Mouse (Mus musculus): ENCODE results near the gene Plekha7. TPM values are rescaled to one million over a fixed set of nuclear protein-coding genes. Genes with fewer than 3 reads are reported as not detected.

Gene Plekha7
- total and polyA plus RNA-seq, 2 experiments from 2014 or later = 9.0 to 20.9 TPM

- no peak for TF ChIP-seq CTCF (IDR thresholded peaks at IDR 0.05)
- H3K9ac ChIP-seq (replicated peaks; ENCODE audit: low read length, poor library complexity, severe bottlenecking) = no peak overlapping the region
- H3K27me3 ChIP-seq (ENCODE audit: insufficient read depth, low read length) = no peaks in the 10 kb centered on the region
- no peaks in the 10 kb centered on the region for H3K9me3 ChIP-seq (ENCODE audit: low read length)
- H3K4me2 ChIP-seq (ENCODE audit: low read depth, low read length, poor library complexity, severe bottlenecking) = no peak overlapping the region
- H3K4me3 ChIP-seq (ENCODE audit: low read depth, low read length) = no peak overlapping the region
- H3K36me3 ChIP-seq (ENCODE audit: insufficient read depth, low read length) = 0 out of 2 replicates have a peak, but pooled peaks cover 4% of the 10 kb centered on the region
- ATAC-seq (ENCODE audit: low FRiP score) (no peak), DNase-seq (ENCODE audit: low spot score) (no peak)
- H3K4me1 ChIP-seq (ENCODE audit: insufficient read depth, low read length) = peaks cover 21% of the 10 kb centered on the region
- no peak overlapping the region for H3K27ac ChIP-seq (ENCODE audit: low read depth, low read length)
- 89% methylated on average over 1 of the region's 1 CpGs for WGBS
Measured at GRCm38 (mm10) chr7:116182451-116182850, 125.7 kb downstream of the Plekha7 start.

DNA sequence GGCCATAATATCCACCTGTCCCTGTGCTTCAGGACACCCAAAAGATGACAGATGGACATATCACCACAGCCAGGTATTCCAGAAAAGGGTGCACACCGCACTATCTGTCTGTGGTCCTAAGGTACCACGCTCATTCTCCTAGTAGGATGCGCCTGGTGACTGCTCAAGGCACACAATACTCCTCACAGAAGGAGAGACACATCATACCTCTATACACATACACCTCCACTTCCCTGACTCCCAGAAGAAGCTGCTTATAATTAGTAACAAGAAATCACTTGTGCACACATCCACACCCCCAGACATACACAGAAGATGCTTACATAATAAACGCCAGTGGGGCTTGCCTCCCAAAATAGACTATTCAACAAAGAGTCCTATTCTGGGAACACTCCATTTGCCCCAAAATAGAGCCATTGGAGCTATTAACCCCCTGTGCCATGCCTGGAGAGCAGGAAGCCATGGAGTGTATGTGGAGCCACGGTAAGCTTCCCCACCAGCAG is 126.7 kb downstream of the Plekha7 start:
- TF ChIP-seq CTCF (IDR thresholded peaks at IDR 0.05) = no peak
- no peak overlapping the region for H3K4me2 ChIP-seq (ENCODE audit: low read depth, low read length, poor library complexity, severe bottlenecking)
- no peaks in the 10 kb centered on the region for H3K9me3 ChIP-seq (ENCODE audit: low read length)
- WGBS = 92% methylated on average over 5 of the region's 5 CpGs
- H3K27ac ChIP-seq (ENCODE audit: low read depth, low read length) = no peak overlapping the region
- no peak overlapping the region for H3K4me3 ChIP-seq (ENCODE audit: low read depth, low read length)
- H3K36me3 ChIP-seq (ENCODE audit: insufficient read depth, low read length) = 0 out of 2 replicates have a peak, but pooled peaks cover 4% of the 10 kb centered on the region
- H3K27me3 ChIP-seq (ENCODE audit: insufficient read depth, low read length) = no peaks in the 10 kb centered on the region
- no peak for ATAC-seq (ENCODE audit: low FRiP score)
- H3K9ac ChIP-seq (replicated peaks; ENCODE audit: low read length, poor library complexity, severe bottlenecking) = no peak overlapping the region
- no peak for DNase-seq (ENCODE audit: low spot score)
- peaks cover 16% of the 10 kb centered on the region for H3K4me1 ChIP-seq (ENCODE audit: insufficient read depth, low read length)

- Histone ChIP-seq H3K27me3 (ENCODE audit: insufficient read depth, low read length) (no peaks in the 10 kb centered on the region), H3K4me2 (ENCODE audit: low read depth, low read length, poor library complexity, severe bottlenecking) (no peak overlapping the region), H3K4me1 (ENCODE audit: insufficient read depth, low read length) (no peaks in the 10 kb centered on the region), H3K9ac (replicated peaks; ENCODE audit: low read length, poor library complexity, severe bottlenecking) (no peak overlapping the region), H3K9me3 (ENCODE audit: low read length) (no peaks in the 10 kb centered on the region), H3K36me3 (ENCODE audit: insufficient read depth, low read length) (0 out of 2 replicates have a peak, but pooled peaks cover 4% of the 10 kb centered on the region), H3K27ac (ENCODE audit: low read depth, low read length) (no peak overlapping the region), H3K4me3 (ENCODE audit: low read depth, low read length) (no peak overlapping the region)
- TF ChIP-seq CTCF (IDR thresholded peaks at IDR 0.05) = no peak
- ATAC-seq (ENCODE audit: low FRiP score) (no peak), DNase-seq (ENCODE audit: low spot score) (no peak)
- 93% methylated on average over 3 of the region's 3 CpGs for WGBS
Measured at GRCm38 (mm10) chr7:116178916-116179315, 129.3 kb downstream of the Plekha7 start.

DNA sequence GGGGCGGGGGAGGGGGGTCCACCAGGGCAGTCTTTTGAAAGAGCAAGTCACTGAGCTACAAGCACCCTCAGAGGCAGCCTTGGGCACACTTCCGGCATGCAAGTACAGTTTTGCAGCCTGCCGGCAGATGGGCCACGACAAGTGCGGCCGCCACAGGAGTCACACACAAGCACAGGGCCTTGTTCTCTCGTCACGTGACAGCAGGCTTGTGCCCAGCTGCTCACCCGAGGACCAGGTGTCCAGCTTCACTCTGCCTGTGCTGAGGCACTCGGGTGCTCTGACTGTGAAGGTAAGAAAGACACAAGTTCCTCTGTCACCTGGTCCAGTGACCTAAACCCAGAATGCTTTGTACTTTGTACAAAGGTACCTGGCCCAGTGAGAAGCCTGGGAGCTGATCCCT is 135.4 kb downstream of the Plekha7 start:
- WGBS = 63% methylated on average over 10 of the region's 10 CpGs
- H3K4me1 ChIP-seq (ENCODE audit: insufficient read depth, low read length) = no peaks in the 10 kb centered on the region
- no peaks in the 10 kb centered on the region for H3K27me3 ChIP-seq (ENCODE audit: insufficient read depth, low read length)
- peaks cover 2% of the 10 kb centered on the region for H3K36me3 ChIP-seq (ENCODE audit: insufficient read depth, low read length)
- H3K4me3 ChIP-seq (ENCODE audit: low read depth, low read length) = no peak overlapping the region
- H3K27ac ChIP-seq (ENCODE audit: low read depth, low read length) = no peak overlapping the region
- DNase-seq (ENCODE audit: low spot score) = no peak
- H3K9ac ChIP-seq (replicated peaks; ENCODE audit: low read length, poor library complexity, severe bottlenecking) = no peak overlapping the region
- TF ChIP-seq CTCF (IDR thresholded peaks at IDR 0.05) = no peak
- H3K9me3 ChIP-seq (ENCODE audit: low read length) = no peaks in the 10 kb centered on the region
- no peak for ATAC-seq (ENCODE audit: low FRiP score)
- no peak overlapping the region for H3K4me2 ChIP-seq (ENCODE audit: low read depth, low read length, poor library complexity, severe bottlenecking)

- Histone ChIP-seq H3K9ac (replicated peaks; ENCODE audit: low read length, poor library complexity, severe bottlenecking) (no peak overlapping the region), H3K27me3 (ENCODE audit: insufficient read depth, low read length) (no peaks in the 10 kb centered on the region), H3K9me3 (ENCODE audit: low read length) (no peaks in the 10 kb centered on the region), H3K36me3 (ENCODE audit: insufficient read depth, low read length) (peaks cover 2% of the 10 kb centered on the region), H3K4me2 (ENCODE audit: low read depth, low read length, poor library complexity, severe bottlenecking) (no peak overlapping the region), H3K4me1 (ENCODE audit: insufficient read depth, low read length) (no peaks in the 10 kb centered on the region), H3K27ac (ENCODE audit: low read depth, low read length) (no peak overlapping the region), H3K4me3 (ENCODE audit: low read depth, low read length) (no peak overlapping the region)
- DNase-seq (ENCODE audit: low spot score) (no peak), ATAC-seq (ENCODE audit: low FRiP score) (no peak)
- 96% methylated on average over 4 of the region's 4 CpGs for WGBS
- no peak for TF ChIP-seq CTCF (IDR thresholded peaks at IDR 0.05)
Measured at GRCm38 (mm10) chr7:116169426-116169825, 138.8 kb downstream of the Plekha7 start.

DNA sequence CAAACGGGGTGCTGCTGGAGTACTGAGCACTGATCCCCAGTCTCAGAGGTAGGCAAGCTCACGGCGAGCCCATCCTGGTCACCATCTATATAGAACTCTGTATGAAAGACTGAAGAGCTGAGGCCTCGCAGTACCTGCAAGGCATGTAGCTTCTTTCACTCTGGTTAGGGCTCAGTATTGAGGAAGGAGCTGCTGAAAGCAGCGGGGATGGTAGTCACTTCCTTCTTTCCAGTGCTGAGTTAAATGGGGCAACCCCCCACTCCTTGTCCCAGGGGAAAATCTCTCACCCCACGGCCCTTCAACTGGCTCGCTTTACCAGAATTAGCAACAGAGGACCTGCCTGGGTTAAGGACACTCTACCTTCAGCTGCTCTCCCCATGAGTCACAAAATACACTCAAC is 140.0 kb downstream of the Plekha7 start:
- no peak overlapping the region for H3K27ac ChIP-seq (ENCODE audit: low read depth, low read length)
- H3K4me2 ChIP-seq (ENCODE audit: low read depth, low read length, poor library complexity, severe bottlenecking) = no peak overlapping the region
- no peak overlapping the region for H3K4me3 ChIP-seq (ENCODE audit: low read depth, low read length)
- no peak for TF ChIP-seq CTCF (IDR thresholded peaks at IDR 0.05)
- no peaks in the 10 kb centered on the region for H3K9me3 ChIP-seq (ENCODE audit: low read length)
- ATAC-seq (ENCODE audit: low FRiP score) (no peak), DNase-seq (ENCODE audit: low spot score) (no peak)
- H3K4me1 ChIP-seq (ENCODE audit: insufficient read depth, low read length) = no peaks in the 10 kb centered on the region
- H3K36me3 ChIP-seq (ENCODE audit: insufficient read depth, low read length) = peaks cover 12% of the 10 kb centered on the region
- 94% methylated on average over 7 of the region's 7 CpGs for WGBS
- no peaks in the 10 kb centered on the region for H3K27me3 ChIP-seq (ENCODE audit: insufficient read depth, low read length)
- no peak overlapping the region for H3K9ac ChIP-seq (replicated peaks; ENCODE audit: low read length, poor library complexity, severe bottlenecking)

Measured in midbrain, postnatal 0 days (tissue).